Mouse (Mus musculus): ENCODE results near the gene Tcp11l1. TPM values are rescaled to one million over a fixed set of nuclear protein-coding genes. Genes with fewer than 3 reads are reported as not detected.

Tcp11l1 gene
- total and polyA plus RNA-seq, 3 experiments, result 7.2 to 17.5 (median 13.5) TPM

DNA sequence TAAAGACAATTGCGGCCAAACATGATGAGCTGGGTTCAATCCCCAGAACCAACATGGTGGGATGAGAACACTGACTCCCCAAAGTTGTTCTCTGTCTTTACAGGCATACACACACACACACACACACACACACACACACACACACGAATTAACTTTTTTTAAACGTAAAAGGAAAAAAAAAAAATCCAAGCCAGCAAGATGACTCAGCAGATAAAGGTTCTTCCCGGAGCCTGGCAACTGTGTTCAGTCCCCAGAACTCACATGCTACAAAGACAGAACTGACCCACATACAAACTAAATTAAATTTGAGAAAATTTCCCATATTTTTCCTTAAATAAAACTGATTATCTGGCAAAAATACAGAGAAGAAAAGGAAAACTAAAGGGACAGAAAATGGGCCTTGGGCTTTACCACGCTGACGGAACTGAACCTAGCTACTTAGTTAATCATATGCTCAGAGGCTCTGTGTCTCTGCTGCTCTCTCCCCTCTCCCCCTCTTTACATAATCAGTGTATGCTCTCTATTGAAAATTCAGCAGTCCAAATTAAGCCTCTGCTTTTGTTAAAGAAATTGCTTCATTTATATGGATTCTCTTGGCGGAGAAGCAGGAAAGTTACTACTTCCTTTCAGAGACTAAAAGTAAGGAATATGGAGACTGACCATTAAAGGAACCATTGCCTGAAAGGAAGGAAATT is 20.7 kb upstream of the Tcp11l1 start:
- H3K9me3 ChIP-seq (replicated peaks), result no peaks in the 10 kb centered on the region
- no peak for ATAC-seq (ENCODE audit: extremely low read depth, insufficient number of reproducible peaks, low FRiP score, poor library complexity, severe bottlenecking)
- H3K4me1 ChIP-seq (ENCODE audit: insufficient read depth, low read depth, low read length), result peaks cover 5% of the 10 kb centered on the region
- peaks cover 11% of the 10 kb centered on the region for H3K27me3 ChIP-seq (ENCODE audit: insufficient read depth, low read length)
- TF ChIP-seq CTCF (IDR thresholded peaks at IDR 0.05; ENCODE audit: low read depth, low read length), result no peak
- no peak for TF ChIP-seq GATA2 (IDR thresholded peaks at IDR 0.05; ENCODE audit: borderline replicate concordance, low read depth, low read length)
- no peak for TF ChIP-seq TAL1 (conservative IDR thresholded peaks at IDR 0.05; ENCODE audit: low read depth, low read length)
- no peak for TF ChIP-seq GATA1 (IDR thresholded peaks at IDR 0.05; ENCODE audit: borderline replicate concordance, low read length)
- TF ChIP-seq POLR2AphosphoS5 (IDR thresholded peaks at IDR 0.05; ENCODE audit: insufficient replicate concordance, low read depth, low read length), result no peak
- H3K4me3 ChIP-seq (ENCODE audit: low read depth, low read length), result no peak overlapping the region
- DNase-seq (ENCODE audit: low spot score), result no peak
- H3K36me3 ChIP-seq (replicated peaks), result no peaks in the 10 kb centered on the region

DNA sequence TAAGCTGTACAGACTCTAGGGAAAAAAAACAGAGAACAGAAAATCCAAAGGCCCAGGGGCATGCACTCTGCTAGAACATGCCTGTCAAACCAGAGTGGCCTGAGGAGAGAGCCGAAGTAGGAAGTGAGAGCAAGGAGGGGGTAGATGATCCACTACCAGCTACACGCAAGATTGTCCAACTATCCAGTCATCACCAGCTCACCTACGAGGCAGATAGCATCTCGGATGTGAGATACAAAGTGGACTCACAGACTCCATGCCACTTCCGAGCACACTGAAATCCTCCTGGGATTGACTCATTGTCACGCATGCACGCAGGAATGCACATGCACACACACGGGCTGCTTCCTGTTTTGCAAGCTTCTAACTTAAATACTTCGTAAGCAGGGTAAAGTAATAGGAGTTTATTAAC is 20.1 kb upstream of the Tcp11l1 start:
- no peak for DNase-seq (ENCODE audit: low spot score)
- peaks cover 5% of the 10 kb centered on the region for H3K4me1 ChIP-seq (ENCODE audit: insufficient read depth, low read depth, low read length)
- H3K27me3 ChIP-seq (ENCODE audit: insufficient read depth, low read length), result peaks cover 11% of the 10 kb centered on the region
- no peaks in the 10 kb centered on the region for H3K36me3 ChIP-seq (replicated peaks)
- no peak for TF ChIP-seq GATA2 (IDR thresholded peaks at IDR 0.05; ENCODE audit: borderline replicate concordance, low read depth, low read length)
- no peak for TF ChIP-seq CTCF (IDR thresholded peaks at IDR 0.05; ENCODE audit: low read depth, low read length)
- TF ChIP-seq GATA1 (IDR thresholded peaks at IDR 0.05; ENCODE audit: borderline replicate concordance, low read length), result no peak
- TF ChIP-seq POLR2AphosphoS5 (IDR thresholded peaks at IDR 0.05; ENCODE audit: insufficient replicate concordance, low read depth, low read length), result no peak
- TF ChIP-seq TAL1 (conservative IDR thresholded peaks at IDR 0.05; ENCODE audit: low read depth, low read length), result no peak
- H3K4me3 ChIP-seq (ENCODE audit: low read depth, low read length), result no peak overlapping the region
- no peaks in the 10 kb centered on the region for H3K9me3 ChIP-seq (replicated peaks)
- ATAC-seq (ENCODE audit: extremely low read depth, insufficient number of reproducible peaks, low FRiP score, poor library complexity, severe bottlenecking), result no peak

DNA sequence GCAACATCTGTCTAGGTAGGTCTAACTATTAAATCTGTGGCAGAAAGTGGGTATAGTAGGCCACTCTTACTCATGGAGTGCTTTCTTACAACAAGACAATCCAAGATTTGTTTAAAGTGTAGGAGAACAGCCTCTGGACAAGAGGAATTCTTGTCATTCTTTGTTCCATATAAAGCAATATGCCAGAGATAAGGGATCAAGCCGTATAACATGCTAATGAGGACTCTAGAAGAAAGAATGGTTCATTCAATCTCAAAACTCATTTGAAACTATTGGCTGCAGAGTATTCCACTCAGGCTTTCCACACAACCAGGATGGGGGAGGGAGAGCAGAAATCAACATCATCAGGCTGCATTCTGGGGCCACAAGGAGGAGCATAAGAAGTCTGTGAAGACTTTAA is 15.4 kb upstream of the Tcp11l1 start:
- no peak for ATAC-seq (ENCODE audit: extremely low read depth, insufficient number of reproducible peaks, low FRiP score, poor library complexity, severe bottlenecking)
- H3K4me1 ChIP-seq (ENCODE audit: insufficient read depth, low read depth, low read length), result peaks cover 4% of the 10 kb centered on the region
- TF ChIP-seq GATA1 (IDR thresholded peaks at IDR 0.05; ENCODE audit: borderline replicate concordance, low read length) (no peak), CTCF (IDR thresholded peaks at IDR 0.05; ENCODE audit: low read depth, low read length) (no peak), GATA2 (IDR thresholded peaks at IDR 0.05; ENCODE audit: borderline replicate concordance, low read depth, low read length) (no peak), POLR2AphosphoS5 (IDR thresholded peaks at IDR 0.05; ENCODE audit: insufficient replicate concordance, low read depth, low read length) (no peak), TAL1 (conservative IDR thresholded peaks at IDR 0.05; ENCODE audit: low read depth, low read length) (no peak)
- no peak for DNase-seq (ENCODE audit: low spot score)
- no peaks in the 10 kb centered on the region for H3K9me3 ChIP-seq (replicated peaks)
- no peak overlapping the region for H3K4me3 ChIP-seq (ENCODE audit: low read depth, low read length)
- H3K27me3 ChIP-seq (ENCODE audit: insufficient read depth, low read length), result peaks cover 2% of the 10 kb centered on the region; the same call in 1 of the 2 replicates
- no peaks in the 10 kb centered on the region for H3K36me3 ChIP-seq (replicated peaks)

DNA sequence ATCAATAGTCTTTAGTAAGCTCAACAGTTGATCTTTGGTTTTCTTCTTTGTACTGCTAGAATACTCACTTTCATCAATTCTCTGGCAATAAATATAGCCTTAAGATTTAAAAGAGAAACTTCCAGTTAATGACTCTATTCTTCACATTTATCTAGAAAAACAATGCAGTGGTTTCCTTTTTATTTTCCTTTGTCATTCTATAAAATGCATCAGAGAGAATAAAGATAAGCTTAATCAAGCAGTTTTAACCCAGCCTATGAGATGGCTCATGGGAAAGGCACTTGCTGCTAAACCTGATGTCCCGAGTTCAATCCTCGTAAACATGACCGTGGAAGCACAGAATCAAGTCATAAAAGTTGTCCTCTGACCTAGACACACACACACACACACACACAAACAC is 10.1 kb upstream of the Tcp11l1 start:
- Histone ChIP-seq H3K27me3 (ENCODE audit: insufficient read depth, low read length) (no peaks in the 10 kb centered on the region), H3K36me3 (replicated peaks) (no peaks in the 10 kb centered on the region), H3K4me1 (ENCODE audit: insufficient read depth, low read depth, low read length) (no peaks in the 10 kb centered on the region), H3K9me3 (replicated peaks) (no peaks in the 10 kb centered on the region), H3K4me3 (ENCODE audit: low read depth, low read length) (no peak overlapping the region)
- no peak for TF ChIP-seq POLR2AphosphoS5 (IDR thresholded peaks at IDR 0.05; ENCODE audit: insufficient replicate concordance, low read depth, low read length)
- no peak for TF ChIP-seq GATA1 (IDR thresholded peaks at IDR 0.05; ENCODE audit: borderline replicate concordance, low read length)
- TF ChIP-seq CTCF (IDR thresholded peaks at IDR 0.05; ENCODE audit: low read depth, low read length), result no peak
- TF ChIP-seq GATA2 (IDR thresholded peaks at IDR 0.05; ENCODE audit: borderline replicate concordance, low read depth, low read length), result no peak
- TF ChIP-seq TAL1 (conservative IDR thresholded peaks at IDR 0.05; ENCODE audit: low read depth, low read length), result no peak
- no peak for DNase-seq (ENCODE audit: low spot score)
- no peak; the same call in 1 of the 2 replicates for ATAC-seq (ENCODE audit: extremely low read depth, insufficient number of reproducible peaks, low FRiP score, poor library complexity, severe bottlenecking)

DNA sequence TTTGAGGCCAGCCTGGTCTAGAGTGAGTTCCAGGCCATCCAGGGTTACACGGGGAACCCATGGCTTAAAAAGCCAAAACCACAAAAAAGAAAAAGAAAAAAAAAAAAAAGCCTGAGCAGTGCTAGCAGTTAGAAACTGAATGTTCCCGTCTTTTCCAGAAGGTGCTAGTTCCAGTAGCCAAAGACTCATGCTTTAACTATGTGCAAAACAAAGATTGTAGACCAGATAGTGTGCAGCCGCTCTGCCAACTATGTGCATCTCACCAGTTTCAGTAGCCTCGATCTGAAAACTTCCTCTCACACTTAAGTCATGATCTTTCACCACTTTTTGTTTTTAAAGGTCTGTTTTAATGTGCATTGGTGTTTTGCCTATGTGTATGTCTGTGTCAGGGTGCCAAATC is 5.9 kb upstream of the Tcp11l1 start:
- no peak for DNase-seq (ENCODE audit: low spot score)
- ATAC-seq (ENCODE audit: extremely low read depth, insufficient number of reproducible peaks, low FRiP score, poor library complexity, severe bottlenecking), result no peak
- Histone ChIP-seq H3K36me3 (replicated peaks) (no peaks in the 10 kb centered on the region), H3K4me3 (ENCODE audit: low read depth, low read length) (no peak overlapping the region), H3K4me1 (ENCODE audit: insufficient read depth, low read depth, low read length) (no peaks in the 10 kb centered on the region), H3K9me3 (replicated peaks) (no peaks in the 10 kb centered on the region), H3K27me3 (ENCODE audit: insufficient read depth, low read length) (peaks cover 2% of the 10 kb centered on the region; the same call in 1 of the 2 replicates)
- TF ChIP-seq GATA1 (IDR thresholded peaks at IDR 0.05; ENCODE audit: borderline replicate concordance, low read length) (no peak), POLR2AphosphoS5 (IDR thresholded peaks at IDR 0.05; ENCODE audit: insufficient replicate concordance, low read depth, low read length) (no peak), GATA2 (IDR thresholded peaks at IDR 0.05; ENCODE audit: borderline replicate concordance, low read depth, low read length) (no peak), CTCF (IDR thresholded peaks at IDR 0.05; ENCODE audit: low read depth, low read length) (no peak), TAL1 (conservative IDR thresholded peaks at IDR 0.05; ENCODE audit: low read depth, low read length) (no peak)

DNA sequence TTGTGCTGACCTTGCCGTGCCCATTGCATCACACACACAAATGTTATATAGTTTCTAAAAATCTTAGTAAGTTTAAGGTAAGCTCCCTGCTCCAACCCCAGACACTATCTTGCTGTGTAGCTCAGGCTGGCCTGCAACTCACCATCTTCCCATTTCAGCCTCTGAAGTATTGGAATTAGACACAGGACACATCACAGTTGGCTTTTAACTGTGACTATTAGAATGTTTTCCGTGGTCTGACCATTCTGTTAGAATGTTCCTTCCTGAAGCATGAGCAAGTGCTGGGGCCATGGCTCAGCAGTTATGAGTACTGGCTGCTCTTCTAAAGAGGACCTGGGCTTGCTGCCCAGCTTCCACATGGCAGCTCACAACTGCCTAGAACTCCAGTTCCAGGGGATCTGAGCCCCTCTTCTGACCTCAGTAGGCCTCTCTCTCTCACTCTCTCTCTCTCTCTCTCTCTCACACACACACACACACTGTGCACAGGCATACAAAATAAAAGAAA is 5.3 kb upstream of the Tcp11l1 start:
- Histone ChIP-seq H3K4me3 (ENCODE audit: low read depth, low read length) (no peak overlapping the region), H3K36me3 (replicated peaks) (no peaks in the 10 kb centered on the region), H3K27me3 (ENCODE audit: insufficient read depth, low read length) (peaks cover 2% of the 10 kb centered on the region; the same call in 1 of the 2 replicates), H3K4me1 (ENCODE audit: insufficient read depth, low read depth, low read length) (no peaks in the 10 kb centered on the region), H3K9me3 (replicated peaks) (no peaks in the 10 kb centered on the region)
- no peak for TF ChIP-seq POLR2AphosphoS5 (IDR thresholded peaks at IDR 0.05; ENCODE audit: insufficient replicate concordance, low read depth, low read length)
- no peak for TF ChIP-seq CTCF (IDR thresholded peaks at IDR 0.05; ENCODE audit: low read depth, low read length)
- TF ChIP-seq TAL1 (conservative IDR thresholded peaks at IDR 0.05; ENCODE audit: low read depth, low read length), result no peak
- TF ChIP-seq GATA1 (IDR thresholded peaks at IDR 0.05; ENCODE audit: borderline replicate concordance, low read length), result no peak
- no peak for TF ChIP-seq GATA2 (IDR thresholded peaks at IDR 0.05; ENCODE audit: borderline replicate concordance, low read depth, low read length)
- ATAC-seq (ENCODE audit: extremely low read depth, insufficient number of reproducible peaks, low FRiP score, poor library complexity, severe bottlenecking) (no peak), DNase-seq (ENCODE audit: low spot score) (no peak)
